Mouse (Mus musculus) monocyte, adult 5-6 weeks (primary cell): ENCODE data around the gene Vps33b. TPM values are rescaled to one million over a fixed set of nuclear protein-coding genes. Genes with fewer than 3 reads are reported as not detected.

Experiments
- ATAC-seq: fragments of 153-309, 156-312 bp; replicated peaks from 2 replicates; pipeline ENCODE4 v1.8.0; 2017; ENCODE audit warnings: mild to moderate bottlenecking; ENCODE audit not compliant: low TSS enrichment, insufficient number of reproducible peaks, severe bottlenecking, poor library complexity, low FRiP score
- total RNA-seq: library from RNA; stranded (forward); fragments of 200-1000, 200-491, 200-594 nt; gene quantifications from 3 replicates; pipeline ENCODE4 v1.2.3, GENCODE M21; 2017

Gene Vps33b
- total RNA-seq, 1 experiment from 2014 or later: 35.8 TPM

- ATAC-seq: no peak
Measured at GRCm38 (mm10) chr7:80261372-80261990, 8.0 kb upstream of the Vps33b start.

DNA sequence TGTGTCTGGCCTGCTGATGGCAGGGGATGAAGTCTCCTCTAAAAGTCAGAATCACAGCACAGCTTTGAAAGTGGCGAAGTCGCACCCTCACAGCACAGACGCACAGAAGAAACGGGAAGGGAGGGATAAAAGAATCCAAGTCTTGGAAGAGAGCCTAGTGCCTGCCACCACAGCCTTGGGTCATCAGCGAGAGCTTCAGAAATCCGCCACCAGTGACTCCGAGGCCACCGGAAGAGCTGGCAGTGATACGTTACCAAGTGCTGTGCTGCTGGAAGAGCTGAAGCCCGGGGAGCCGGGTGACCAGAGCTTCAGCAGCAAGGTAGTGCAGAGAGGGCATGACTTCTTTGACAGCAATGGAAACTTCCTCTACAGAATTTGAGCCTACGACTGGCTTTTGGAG, 4.8 kb upstream of the Vps33b start:
- ATAC-seq: no peak

DNA sequence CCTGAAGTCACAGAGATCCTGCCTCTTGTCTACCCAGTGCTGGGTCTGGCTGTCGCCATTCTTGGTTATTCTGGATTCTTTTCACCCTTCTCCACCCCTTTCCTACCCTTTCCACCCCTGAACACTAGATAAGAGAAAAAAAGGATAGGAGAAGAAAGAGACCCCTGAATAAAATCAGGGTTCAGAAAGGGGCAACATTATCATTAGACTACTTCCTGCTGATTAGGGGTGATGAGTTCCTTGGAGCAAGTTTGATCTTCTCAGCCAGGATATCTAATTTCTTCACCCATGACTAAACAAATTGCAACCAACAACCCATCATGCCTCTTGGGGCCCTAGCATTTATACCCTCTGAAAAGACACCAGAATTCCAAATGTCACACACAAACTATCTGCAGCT, 1.7 kb upstream of the Vps33b start:
- no peak for ATAC-seq

DNA sequence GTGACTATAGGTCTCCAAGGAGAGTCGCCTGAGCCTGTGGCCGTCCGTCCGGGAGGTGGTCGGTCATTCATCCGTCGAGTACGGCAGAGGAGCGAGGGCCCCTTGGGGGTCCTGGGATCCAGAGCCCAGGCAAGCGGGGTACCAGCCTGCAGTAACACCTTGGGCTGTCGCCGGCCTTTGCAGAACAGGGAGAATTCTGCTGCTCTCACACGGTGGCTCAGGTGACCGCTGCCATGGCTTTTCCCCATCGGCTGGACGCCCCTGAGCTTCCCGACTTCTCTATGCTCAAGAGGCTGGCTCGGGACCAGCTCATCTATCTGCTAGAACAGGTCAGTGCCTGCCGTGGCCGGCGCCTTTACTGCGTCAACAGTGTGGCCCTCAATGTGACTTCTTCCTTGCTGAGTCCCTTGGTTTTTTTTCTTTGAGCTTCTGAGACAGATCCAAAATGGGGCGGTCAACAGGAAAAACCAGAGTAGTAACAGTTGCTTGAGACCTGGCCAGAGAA, 354 bp downstream of the Vps33b start:
- no peak; the same call in 1 of the 2 replicates for ATAC-seq

DNA sequence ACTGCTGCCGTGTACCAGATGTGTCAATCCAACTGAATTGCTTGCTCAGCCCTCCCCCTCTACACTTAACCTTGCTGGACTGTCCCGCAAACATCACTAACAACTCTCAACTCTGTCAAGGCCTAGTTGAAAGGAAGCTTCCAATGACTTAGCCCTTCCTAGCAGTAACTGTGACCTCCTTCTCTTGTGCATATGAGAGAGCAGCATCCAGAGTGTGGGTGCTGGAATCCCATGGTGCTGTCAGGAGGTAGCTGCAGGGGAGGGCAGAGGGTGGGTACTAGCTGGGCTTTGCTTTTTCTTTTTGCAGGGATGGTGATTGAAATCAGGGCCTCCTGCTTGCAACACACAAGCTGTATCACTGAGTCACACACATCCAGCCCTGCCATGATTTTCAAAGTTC, 4.0 kb downstream of the Vps33b start:
- ATAC-seq: no peak

- ATAC-seq: no peak
Measured at GRCm38 (mm10) chr7:80276374-80276773, 6.9 kb downstream of the Vps33b start.

- no peak for ATAC-seq
Measured at GRCm38 (mm10) chr7:80280032-80280431, 10.6 kb downstream of the Vps33b start.

DNA sequence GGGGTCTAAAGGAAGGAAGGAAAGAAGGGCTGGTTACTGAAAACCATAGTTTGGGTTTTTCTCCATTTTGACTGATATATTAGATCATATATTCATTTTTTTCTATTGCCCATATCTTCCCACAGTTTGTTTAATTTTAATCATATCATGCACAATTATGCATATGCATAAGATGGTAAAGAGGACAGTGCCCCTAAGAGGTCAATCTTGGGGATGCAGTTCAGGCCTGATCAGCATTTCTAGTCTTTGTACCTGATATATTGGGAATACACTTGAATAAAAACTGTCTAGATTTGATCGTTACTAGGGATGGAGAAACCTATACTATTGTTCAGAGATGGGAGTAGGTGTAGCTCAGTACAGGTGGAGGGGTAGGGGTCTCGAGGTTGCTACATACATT, 11.5 kb downstream of the Vps33b start:
- ATAC-seq: no peak

DNA sequence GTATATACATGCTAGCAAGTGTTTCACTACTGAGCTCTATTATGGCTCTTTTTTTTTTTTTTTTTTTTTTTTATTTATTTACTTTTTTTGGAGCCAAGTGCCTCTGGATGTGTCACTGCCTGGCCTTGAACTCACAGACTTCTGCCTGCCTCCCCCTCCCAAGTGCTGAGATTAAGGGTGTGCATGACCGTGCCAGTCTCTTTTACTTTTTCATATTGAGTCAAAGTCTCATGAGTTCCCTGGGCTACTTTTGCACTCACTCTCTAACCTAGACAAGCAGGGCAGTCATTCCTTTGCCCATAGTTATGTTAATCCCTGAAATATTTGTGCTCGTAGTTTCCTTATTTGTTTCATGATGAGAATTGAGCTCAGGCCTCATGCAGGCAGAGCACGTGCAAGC, 12.2 kb downstream of the Vps33b start:
- ATAC-seq: no peak

- ATAC-seq: no peak
Measured at GRCm38 (mm10) chr7:80283226-80283918, 13.9 kb downstream of the Vps33b start.

DNA sequence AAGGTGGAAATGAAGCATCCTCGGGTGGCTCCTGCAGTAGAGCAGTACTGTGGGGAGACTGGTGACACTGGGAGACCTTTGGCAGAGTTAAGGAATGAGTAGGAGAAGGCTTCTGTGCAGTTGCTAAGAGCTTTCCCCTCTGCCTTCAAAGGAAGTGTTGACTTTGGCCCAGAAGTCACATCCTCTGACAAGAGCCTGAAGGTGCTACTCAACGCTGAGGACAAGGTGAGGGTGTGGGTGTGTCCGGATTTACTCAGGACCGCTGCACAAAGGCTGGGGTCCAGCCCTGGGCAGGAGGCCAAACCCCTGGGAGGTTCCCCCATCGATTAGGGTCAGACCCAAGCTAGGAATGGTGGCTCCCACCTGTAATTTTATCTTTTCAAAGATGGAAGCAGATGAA, 14.9 kb downstream of the Vps33b start:
- no peak for ATAC-seq

GRCm38 (mm10) chr7:80285725-80286124, 16.3 kb downstream of the Vps33b start:
- no peak for ATAC-seq

GRCm38 (mm10) chr7:80287736-80288135, 18.3 kb downstream of the Vps33b start:
- ATAC-seq: no peak

DNA sequence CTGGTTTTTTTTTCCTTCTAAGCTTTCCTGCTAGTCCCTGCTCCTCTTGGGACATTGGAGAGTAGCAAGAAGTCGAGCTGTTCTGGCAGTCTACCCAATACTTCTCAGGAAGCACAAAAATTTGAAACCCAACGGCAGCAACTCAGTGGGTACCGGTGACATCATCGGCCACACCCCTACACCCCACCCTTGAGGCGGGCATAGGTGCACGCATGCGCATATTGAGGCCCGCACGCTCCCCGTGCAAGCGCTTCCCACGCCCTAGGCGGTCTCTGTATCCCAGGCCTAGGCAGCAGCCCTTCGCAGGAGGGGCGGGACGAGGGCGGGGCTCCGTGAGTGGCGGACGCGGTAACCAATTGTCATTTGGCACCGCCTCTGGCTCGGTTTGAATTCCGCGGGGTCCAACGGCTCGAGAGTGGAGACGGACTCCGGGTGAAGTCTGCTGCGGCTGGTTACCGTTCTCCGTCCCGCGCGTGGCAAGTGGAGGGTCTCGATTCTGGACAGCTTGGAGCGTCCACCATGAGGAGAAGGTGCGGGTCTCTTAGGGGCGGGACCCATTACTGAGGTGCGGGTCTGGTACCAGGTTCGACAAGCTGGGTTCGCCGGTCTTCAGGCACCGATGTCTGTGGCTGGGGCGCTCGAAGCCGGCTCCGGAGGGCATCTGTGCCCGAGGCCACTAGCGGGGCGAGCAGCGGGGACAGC, 24.8 kb downstream of the Vps33b start, which contains the start of gene Prc1:
Gene Prc1, plus strand, starts transcription at position 389 of the 702 bp plus-strand sequence.
- peak; percentile 98 for ATAC-seq

DNA sequence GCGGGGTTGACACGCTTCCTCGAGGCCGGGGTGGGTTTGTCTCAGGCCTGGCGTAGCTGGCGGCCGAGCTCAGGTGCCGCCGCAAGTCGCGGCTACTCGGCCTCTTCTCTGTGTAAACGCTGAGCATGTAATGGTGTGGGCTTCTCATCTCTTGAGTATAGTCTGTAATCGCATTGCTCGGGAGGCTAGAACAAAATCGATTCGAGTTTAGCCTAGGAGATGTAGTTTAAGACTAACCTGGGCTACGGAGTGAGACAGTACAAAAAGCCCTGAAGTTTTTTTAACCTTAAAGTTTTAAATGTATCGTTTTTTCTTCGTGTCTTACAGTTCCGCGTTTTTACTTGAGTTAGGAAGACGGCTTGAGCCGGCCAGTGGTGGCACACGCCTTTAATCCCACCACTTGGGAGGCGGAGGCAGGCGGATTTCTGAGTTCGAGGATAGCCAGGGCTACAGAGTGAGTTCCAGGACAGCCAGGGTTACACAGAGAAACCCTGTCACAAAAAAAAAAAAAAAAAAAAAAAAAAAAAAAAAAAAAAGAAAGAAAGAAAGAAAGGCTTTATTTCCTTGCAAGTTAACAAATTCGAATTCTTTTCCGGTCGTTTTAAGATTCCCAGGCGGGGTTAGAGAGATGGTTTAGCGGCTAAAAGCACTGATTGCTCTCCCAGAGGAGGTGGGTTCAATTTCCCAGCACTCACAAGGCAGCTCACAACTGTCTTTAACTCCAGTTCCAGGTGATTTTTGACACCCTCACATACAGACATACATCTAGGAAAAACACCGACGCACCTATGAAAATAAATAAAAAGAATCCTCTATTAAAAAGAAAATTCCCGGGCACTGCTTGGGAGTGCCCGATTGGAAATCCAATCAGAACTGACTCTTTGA, 25.6 kb downstream of the Vps33b start:
- no peak for ATAC-seq

- ATAC-seq: no peak
Measured at GRCm38 (mm10) chr7:80296462-80296861, 27.0 kb downstream of the Vps33b start.

DNA sequence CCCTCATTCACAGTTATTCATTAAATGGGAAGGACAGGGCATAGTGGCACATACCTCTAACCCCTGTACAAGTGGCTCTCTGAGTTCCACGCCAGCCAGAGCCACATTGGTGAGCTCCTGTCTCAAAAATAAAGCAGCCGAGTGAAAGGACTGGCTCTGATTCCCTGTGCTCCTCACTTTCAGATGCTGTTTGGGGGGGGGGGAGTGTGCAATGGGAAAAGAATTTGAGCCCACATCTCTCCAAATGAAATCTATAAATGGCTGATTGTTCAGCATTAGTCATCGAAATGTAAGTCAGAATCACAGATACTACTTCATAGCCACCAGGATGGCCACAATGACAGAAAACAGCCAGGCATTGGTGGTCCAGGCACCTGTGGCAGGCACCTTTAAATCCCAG, 27.6 kb downstream of the Vps33b start:
- no peak for ATAC-seq

DNA sequence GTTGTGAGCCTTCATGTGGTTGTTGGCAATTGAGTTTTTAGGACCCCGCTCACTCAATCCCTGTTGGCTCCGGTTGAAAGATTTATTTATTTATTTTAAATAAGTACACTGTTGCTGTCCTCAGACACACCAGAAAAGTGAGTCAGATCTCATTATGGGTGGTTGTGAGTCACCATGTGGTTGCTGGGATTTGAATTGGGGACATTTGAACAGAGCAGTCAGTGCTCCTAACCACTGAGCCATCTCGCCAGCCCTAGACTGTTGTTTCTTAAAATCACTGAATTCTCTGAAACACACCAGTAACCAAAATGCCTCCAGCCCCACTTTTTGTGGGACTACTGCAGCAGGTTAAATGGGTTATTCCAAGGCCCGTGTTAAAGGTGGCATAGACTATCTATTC, 29.3 kb downstream of the Vps33b start:
- no peak for ATAC-seq

GRCm38 (mm10) chr7:80299568-80299967, 30.1 kb downstream of the Vps33b start:
- no peak for ATAC-seq
